Mouse (Mus musculus) retina, postnatal 7 days (tissue): Measurements from ENCODE around the gene Intu.

Experiments
- DNase-seq: peaks from one replicate; pipeline ENCODE4 v3.0.0-alpha.2; 2012; ENCODE audit warnings: low read depth, low spot score

The Intu gene

GRCm38 (mm10) chr3:40531286-40532141 is at the start of gene Intu:
Gene Intu, plus strand, starts transcription at chr3:40531286.
- DNase-seq = peak; percentile 39

GRCm38 (mm10) chr3:40483221-40483654 is 47.8 kb upstream of the Intu start:
- DNase-seq = no peak

- DNase-seq = no peak
Measured at GRCm38 (mm10) chr3:40487381-40487780, 43.7 kb upstream of the Intu start.

GRCm38 (mm10) chr3:40491742-40492141 is 39.3 kb upstream of the Intu start:
- no peak for DNase-seq

- DNase-seq = no peak
Measured at GRCm38 (mm10) chr3:40498898-40499297, 32.2 kb upstream of the Intu start.

- DNase-seq = no peak
Measured at GRCm38 (mm10) chr3:40500157-40500808, 30.8 kb upstream of the Intu start.

- no peak for DNase-seq
Measured at GRCm38 (mm10) chr3:40504377-40504776, 26.7 kb upstream of the Intu start.

- no peak for DNase-seq
Measured at GRCm38 (mm10) chr3:40505451-40506014, 25.6 kb upstream of the Intu start.

GRCm38 (mm10) chr3:40508927-40509576 is 22.0 kb upstream of the Intu start:
- no peak for DNase-seq

GRCm38 (mm10) chr3:40510567-40510966 is 20.5 kb upstream of the Intu start:
- no peak for DNase-seq

- no peak for DNase-seq
Measured at GRCm38 (mm10) chr3:40512936-40513829, 17.9 kb upstream of the Intu start.

- no peak for DNase-seq
Measured at GRCm38 (mm10) chr3:40518240-40518639, 12.8 kb upstream of the Intu start.

GRCm38 (mm10) chr3:40519555-40519954 is 11.5 kb upstream of the Intu start:
- no peak for DNase-seq

GRCm38 (mm10) chr3:40520567-40520966 is 10.5 kb upstream of the Intu start:
- DNase-seq = no peak

GRCm38 (mm10) chr3:40522446-40522845 is 8.6 kb upstream of the Intu start:
- no peak for DNase-seq

GRCm38 (mm10) chr3:40522846-40523245 is 8.2 kb upstream of the Intu start:
- DNase-seq = no peak

- no peak for DNase-seq
Measured at GRCm38 (mm10) chr3:40523371-40523783, 7.7 kb upstream of the Intu start.

GRCm38 (mm10) chr3:40524841-40525240 is 6.2 kb upstream of the Intu start:
- no peak for DNase-seq

- peak; percentile 42 for DNase-seq
Measured at GRCm38 (mm10) chr3:40525341-40525740, 5.7 kb upstream of the Intu start.

GRCm38 (mm10) chr3:40526095-40526494 is 5.0 kb upstream of the Intu start:
- DNase-seq = no peak

- DNase-seq = no peak
Measured at GRCm38 (mm10) chr3:40527218-40527617, 3.9 kb upstream of the Intu start.
